Mouse (Mus musculus) liver (tissue): ENCODE results near the gene Ano6.

Source experiments
- DNase-seq: peaks from one replicate; pipeline ENCODE4 v3.0.0-alpha.2; 2020; ENCODE audit warnings: mixed read lengths

Ano6 gene

GRCm38 (mm10) chr15:95828647-95829254 lies 38.1 kb downstream of the Ano6 start:
- DNase-seq = peak; percentile 31

- DNase-seq = no peak
These were observed 39.0 kb downstream of the Ano6 start for GRCm38 (mm10) chr15:95829553-95830205.

GRCm38 (mm10) chr15:95830206-95830560 lies 39.5 kb downstream of the Ano6 start:
- DNase-seq = no peak

- no peak for DNase-seq
These were observed 42.6 kb downstream of the Ano6 start for GRCm38 (mm10) chr15:95833292-95833691.

- no peak for DNase-seq
These were observed 45.4 kb downstream of the Ano6 start for GRCm38 (mm10) chr15:95836077-95836476.

- DNase-seq = no peak
These were observed 46.2 kb downstream of the Ano6 start for GRCm38 (mm10) chr15:95836646-95837434.

GRCm38 (mm10) chr15:95837570-95837969 lies 46.9 kb downstream of the Ano6 start:
- DNase-seq = no peak

- DNase-seq = peak; percentile 40
These were observed 47.8 kb downstream of the Ano6 start for GRCm38 (mm10) chr15:95838171-95839020.

GRCm38 (mm10) chr15:95839789-95840188 lies 49.1 kb downstream of the Ano6 start:
- peak; percentile 30 for DNase-seq

- no peak for DNase-seq
These were observed 52.7 kb downstream of the Ano6 start for GRCm38 (mm10) chr15:95843183-95843949.

- no peak for DNase-seq
These were observed 53.8 kb downstream of the Ano6 start for GRCm38 (mm10) chr15:95844412-95844811.

- DNase-seq = no peak
These were observed 55.5 kb downstream of the Ano6 start for GRCm38 (mm10) chr15:95846102-95846501.

- DNase-seq = peak; percentile 24
These were observed 57.9 kb downstream of the Ano6 start for GRCm38 (mm10) chr15:95848493-95849064.

GRCm38 (mm10) chr15:95849513-95850411 lies 59.1 kb downstream of the Ano6 start:
- DNase-seq = peak; percentile 56

GRCm38 (mm10) chr15:95850546-95850945 lies 59.9 kb downstream of the Ano6 start:
- no peak for DNase-seq

GRCm38 (mm10) chr15:95855051-95855844 lies 64.6 kb downstream of the Ano6 start:
- DNase-seq = no peak

- no peak for DNase-seq
These were observed 65.3 kb downstream of the Ano6 start for GRCm38 (mm10) chr15:95855953-95856352.

- no peak for DNase-seq
These were observed 66.3 kb downstream of the Ano6 start for GRCm38 (mm10) chr15:95856684-95857595.
